Mouse (Mus musculus): ENCODE data around the gene Rbfox1. TPM values are rescaled to one million over a fixed set of nuclear protein-coding genes. Genes with fewer than 3 reads are reported as not detected.
A peak's percentile ranks its signal among the peaks of the same experiment; 100 is the strongest.

Rbfox1 gene
- not detected in 2 replicates for total RNA-seq (2017)

DNA sequence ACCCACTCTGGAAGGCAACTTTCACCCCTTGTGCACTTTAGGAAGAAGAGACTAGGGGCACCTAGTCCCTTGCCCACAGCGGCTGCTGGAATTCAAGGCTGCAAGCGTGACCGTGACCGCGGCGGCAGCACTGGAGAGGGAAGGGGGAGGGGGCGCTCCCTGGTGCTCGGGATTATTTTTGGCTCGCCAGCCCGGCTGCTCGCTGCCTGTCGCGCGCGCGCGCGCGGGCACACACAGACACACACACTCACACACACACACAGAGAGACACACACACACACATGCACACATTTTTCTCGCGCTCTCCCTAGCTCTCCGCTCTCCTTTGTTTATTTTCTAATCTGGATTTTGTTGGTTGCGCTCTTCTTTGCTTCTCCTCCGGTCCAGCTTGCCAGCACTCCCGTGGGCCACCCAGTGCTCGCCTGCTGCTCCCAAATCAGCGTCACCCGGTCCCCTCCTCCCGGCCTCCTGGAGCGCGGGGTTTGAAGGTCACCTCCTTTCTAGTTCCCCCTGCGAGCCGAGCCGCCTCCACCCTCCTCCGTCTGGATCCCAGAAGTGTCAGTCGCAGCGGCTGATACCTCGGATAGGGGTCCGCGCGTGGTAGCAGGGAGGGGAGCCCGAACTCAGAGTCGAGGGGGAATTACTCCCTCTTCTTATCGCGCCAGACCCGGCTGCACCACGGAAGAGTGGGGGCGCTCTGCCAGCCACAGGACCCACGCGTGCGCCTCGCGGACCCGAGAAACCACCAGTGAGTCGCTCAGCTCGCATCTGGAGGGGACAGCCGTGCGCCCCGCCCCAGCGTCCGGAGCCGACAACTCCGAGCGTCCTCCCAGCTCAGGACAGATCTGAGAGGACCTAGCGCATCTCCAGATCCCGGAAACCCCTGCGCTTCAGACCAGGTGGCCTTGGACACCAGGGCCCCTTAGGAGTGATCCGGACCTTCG is at the start of gene Rbfox1:
TSS of gene Rbfox1 (plus strand) at position 610 of the 944 bp plus-strand sequence.
- no peak for ATAC-seq (replicated peaks in 1 of 2; ENCODE audit: insufficient read depth in 1 of 2, low FRiP score in 2 of 2, low TSS enrichment in 1 of 2, low read depth in 1 of 2, poor library complexity in 2 of 2, severe bottlenecking in 2 of 2)

DNA sequence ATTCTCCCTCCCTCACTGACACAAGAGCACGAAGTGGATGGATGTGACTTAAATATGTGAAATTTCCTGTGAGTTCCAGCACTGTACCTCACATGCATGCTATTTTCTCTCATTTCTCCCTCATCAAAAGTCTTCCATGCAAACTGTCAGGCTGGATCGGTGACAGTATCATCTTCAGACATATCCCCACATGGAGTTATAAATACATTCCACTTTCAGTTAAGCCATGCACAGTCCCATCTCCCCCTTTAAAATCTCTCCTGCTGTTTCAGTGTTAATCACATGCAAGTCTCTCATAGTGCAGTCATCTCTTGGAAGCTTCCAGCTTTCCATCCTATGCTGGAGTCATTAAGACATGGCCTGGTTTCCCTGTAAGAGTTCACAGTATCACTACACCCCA is 48.4 kb upstream of the Rbfox1 start:
- ATAC-seq (replicated peaks in 1 of 2; ENCODE audit: insufficient read depth in 1 of 2, low FRiP score in 2 of 2, low TSS enrichment in 1 of 2, low read depth in 1 of 2, poor library complexity in 2 of 2, severe bottlenecking in 2 of 2): no peak

DNA sequence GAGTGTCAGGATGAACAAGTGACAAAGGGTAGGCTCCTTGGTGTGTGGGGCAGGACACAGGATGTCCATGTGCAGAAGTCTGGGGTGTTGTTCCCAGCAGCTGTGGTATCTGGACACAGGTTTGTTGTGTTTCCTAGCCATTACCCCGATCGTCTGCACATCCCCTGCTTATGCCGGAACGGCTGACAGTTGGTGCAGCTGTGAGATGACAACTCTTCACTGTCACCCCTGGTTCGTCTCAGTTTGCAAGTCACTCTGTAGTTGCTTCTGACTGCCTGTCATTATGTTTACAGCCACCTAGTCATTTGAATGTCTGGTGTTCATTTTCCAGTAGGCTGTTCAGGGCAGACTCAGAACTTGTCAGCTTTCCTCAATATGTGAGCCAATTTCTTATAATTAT is 44.0 kb upstream of the Rbfox1 start:
- ATAC-seq (replicated peaks in 1 of 2; ENCODE audit: insufficient read depth in 1 of 2, low FRiP score in 2 of 2, low TSS enrichment in 1 of 2, low read depth in 1 of 2, poor library complexity in 2 of 2, severe bottlenecking in 2 of 2): no peak

DNA sequence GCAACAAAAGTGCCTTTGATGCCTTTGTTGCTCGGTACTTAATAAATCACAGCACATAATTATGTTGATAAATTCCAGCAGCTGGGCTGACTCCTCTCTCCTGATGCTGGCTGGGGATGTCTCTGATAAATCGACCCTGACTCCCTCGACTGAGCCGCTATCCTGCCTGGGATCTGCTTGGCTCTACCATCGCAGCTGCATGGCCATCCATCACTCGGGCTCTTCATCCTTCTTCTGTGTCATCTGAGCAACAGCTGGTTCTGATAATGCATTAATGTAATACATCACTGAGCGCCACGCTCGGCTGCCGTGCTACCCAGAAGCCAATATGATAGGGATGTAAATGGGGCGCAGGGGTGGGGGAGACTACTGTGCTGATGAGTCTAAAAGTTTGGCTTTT is 39.5 kb upstream of the Rbfox1 start:
- no peak for ATAC-seq (replicated peaks in 1 of 2; ENCODE audit: insufficient read depth in 1 of 2, low FRiP score in 2 of 2, low TSS enrichment in 1 of 2, low read depth in 1 of 2, poor library complexity in 2 of 2, severe bottlenecking in 2 of 2)

DNA sequence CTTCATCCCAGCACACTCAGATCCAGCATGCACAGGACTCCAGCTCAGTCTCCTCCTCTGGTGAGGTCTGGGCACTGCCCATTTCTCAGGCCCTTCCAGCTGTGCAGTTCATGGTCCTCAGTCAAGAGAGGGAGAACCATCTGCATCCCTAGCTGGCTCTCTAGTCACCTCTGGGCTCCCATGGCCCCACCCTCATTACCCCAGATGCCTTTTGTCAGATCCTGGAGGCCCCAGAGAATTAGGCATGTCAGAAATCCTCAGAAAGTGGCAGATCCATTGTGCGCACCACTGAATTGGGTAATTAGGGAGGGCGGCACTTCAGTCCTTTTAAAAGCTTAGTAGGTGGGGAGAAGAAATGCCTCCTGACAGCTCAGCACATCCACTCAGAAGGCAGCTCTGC is 32.1 kb upstream of the Rbfox1 start:
- ATAC-seq (replicated peaks in 1 of 2; ENCODE audit: insufficient read depth in 1 of 2, low FRiP score in 2 of 2, low TSS enrichment in 1 of 2, low read depth in 1 of 2, poor library complexity in 2 of 2, severe bottlenecking in 2 of 2): no peak

DNA sequence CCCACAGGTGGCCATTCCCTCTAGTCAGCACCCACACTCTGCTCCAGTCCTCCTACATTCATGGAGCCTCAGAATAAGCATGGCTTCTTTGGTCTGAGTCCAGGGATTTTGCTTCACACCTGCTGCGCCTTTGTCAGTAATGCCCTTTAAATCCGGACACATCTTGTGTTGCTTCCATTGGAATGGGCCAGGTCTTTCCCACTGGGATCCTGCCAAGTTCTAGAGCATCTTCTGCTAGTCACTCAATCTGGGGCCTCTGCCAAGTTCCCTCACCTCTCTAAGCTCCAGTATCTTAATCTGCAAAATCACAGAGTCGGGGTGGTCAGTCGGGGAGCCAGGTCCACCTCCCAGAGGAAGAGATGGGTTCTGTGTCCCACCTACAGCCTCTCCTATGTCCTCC is 20.8 kb upstream of the Rbfox1 start:
- ATAC-seq (replicated peaks in 1 of 2; ENCODE audit: insufficient read depth in 1 of 2, low FRiP score in 2 of 2, low TSS enrichment in 1 of 2, low read depth in 1 of 2, poor library complexity in 2 of 2, severe bottlenecking in 2 of 2): no peak

DNA sequence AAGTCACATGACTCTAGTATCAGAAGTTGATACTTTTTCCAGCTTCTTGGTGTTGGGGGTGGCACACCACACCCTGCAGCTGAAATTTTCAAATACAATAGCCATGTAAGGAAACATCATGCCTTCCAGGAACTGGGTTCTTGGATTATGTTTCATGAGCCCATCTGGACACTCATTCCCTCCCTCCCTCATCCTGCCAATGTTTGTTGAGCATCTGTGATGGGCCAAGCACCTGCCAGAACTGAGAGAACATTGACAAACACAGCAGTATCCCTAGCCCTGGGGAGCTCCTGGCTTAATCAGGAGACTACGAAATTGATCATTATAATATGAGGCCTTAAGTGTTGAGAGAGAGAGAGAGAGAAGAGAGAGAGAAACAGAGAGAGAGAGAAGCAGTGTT is 18.2 kb upstream of the Rbfox1 start:
- no peak for ATAC-seq (replicated peaks in 1 of 2; ENCODE audit: insufficient read depth in 1 of 2, low FRiP score in 2 of 2, low TSS enrichment in 1 of 2, low read depth in 1 of 2, poor library complexity in 2 of 2, severe bottlenecking in 2 of 2)

DNA sequence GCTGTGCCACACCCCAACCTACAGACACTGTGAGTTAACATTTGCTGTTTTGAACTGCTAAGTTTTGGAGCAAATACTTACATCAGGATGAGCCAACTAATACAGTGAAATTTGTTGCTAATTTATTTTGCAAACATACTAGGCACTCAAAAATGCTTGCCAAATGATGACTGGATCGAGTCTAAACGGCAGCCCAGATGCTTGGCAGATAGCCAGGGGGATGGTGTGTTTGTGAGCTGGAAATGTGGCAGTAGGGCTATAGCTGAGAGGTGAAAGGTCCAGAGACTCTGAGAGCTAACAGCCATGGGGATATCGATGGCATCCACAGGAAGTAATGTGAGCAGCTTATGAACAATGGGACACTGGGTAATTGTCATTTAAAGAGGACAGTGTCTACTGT is 14.8 kb upstream of the Rbfox1 start:
- no peak for ATAC-seq (replicated peaks in 1 of 2; ENCODE audit: insufficient read depth in 1 of 2, low FRiP score in 2 of 2, low TSS enrichment in 1 of 2, low read depth in 1 of 2, poor library complexity in 2 of 2, severe bottlenecking in 2 of 2)

DNA sequence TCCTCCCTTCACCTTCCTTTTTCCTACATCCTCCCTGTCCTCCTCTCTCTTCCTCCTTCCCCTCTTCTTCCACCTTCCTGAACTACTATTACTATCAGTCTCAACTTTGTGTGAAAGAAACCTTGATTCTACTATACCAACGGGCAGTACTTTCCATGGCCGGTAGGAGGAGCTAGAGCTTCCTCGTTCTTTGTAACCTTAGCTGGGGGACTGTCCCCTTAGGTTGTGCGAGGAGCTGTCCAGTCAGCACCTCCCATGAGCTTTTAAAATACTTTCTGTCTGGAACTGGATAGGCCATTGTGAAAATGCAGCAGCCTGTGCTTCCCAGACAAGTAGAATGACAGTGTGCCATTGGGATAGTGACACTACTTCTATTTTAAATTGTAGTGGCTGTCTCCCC is 3.3 kb upstream of the Rbfox1 start:
- peak; percentile 84 to 85 for ATAC-seq (replicated peaks in 1 of 2; ENCODE audit: insufficient read depth in 1 of 2, low FRiP score in 2 of 2, low TSS enrichment in 1 of 2, low read depth in 1 of 2, poor library complexity in 2 of 2, severe bottlenecking in 2 of 2)

DNA sequence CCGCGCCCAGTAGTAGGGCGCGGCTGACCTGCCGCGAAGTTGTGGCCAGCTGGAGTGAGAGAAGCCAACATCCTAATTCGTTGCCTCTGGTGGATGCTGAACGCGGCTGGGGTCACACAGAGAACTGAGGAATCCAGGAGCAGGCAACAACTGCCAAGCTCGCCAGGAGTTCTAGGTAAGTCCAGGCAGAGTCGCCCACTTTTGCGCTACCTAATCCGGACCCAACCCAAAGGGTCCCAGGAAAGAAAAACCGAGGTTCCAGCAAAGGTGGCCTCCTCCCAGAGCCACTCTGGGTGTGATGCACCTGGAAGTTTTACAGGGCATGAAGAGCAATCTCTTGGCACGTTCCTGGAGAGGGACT is 515 bp downstream of the Rbfox1 start:
- ATAC-seq (replicated peaks in 1 of 2; ENCODE audit: insufficient read depth in 1 of 2, low FRiP score in 2 of 2, low TSS enrichment in 1 of 2, low read depth in 1 of 2, poor library complexity in 2 of 2, severe bottlenecking in 2 of 2): no peak

DNA sequence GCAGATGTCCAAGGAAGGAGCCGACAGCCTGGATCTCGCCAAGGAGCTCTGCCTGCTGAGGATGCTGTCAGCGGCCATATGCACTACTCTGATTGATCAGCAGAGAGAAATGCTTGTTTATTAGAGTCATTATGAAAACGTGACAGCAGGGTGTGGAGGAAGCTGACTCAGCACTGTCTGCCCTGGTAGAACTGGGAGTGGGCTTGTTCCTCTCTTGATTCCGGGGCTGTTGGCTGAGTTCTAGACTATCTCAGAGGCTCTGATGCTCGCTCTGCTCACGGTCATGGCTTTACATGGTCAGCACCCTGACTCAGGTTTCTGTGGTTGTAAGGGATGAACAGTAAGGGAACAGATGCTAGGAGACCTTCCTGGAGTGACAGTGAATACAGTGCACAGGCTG is 10.4 kb downstream of the Rbfox1 start:
- ATAC-seq (replicated peaks in 1 of 2; ENCODE audit: insufficient read depth in 1 of 2, low FRiP score in 2 of 2, low TSS enrichment in 1 of 2, low read depth in 1 of 2, poor library complexity in 2 of 2, severe bottlenecking in 2 of 2): no peak

DNA sequence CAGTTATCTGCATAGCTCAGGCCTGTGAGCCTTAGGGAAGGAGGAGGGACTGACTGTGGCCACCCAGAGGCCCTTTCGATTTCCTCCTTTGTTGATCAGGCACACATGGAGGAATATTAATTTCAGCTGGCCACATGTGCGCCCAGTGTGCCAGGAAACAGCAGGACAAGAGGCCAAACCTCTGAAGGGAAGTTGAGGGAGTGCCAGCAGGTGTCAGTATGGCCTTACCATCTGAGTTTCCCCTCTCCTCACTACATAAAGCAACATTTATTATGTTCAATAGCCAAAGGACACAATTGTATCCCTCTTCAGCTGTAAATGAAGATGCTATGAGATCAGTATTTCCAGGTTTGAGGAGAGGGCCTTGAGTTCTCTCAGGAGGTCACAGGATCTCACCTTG is 13.2 kb downstream of the Rbfox1 start:
- peak in 1 of 2 experiments; percentile 21; a peak in 1 of 4 replicates for ATAC-seq (replicated peaks in 1 of 2; ENCODE audit: insufficient read depth in 1 of 2, low FRiP score in 2 of 2, low TSS enrichment in 1 of 2, low read depth in 1 of 2, poor library complexity in 2 of 2, severe bottlenecking in 2 of 2)

DNA sequence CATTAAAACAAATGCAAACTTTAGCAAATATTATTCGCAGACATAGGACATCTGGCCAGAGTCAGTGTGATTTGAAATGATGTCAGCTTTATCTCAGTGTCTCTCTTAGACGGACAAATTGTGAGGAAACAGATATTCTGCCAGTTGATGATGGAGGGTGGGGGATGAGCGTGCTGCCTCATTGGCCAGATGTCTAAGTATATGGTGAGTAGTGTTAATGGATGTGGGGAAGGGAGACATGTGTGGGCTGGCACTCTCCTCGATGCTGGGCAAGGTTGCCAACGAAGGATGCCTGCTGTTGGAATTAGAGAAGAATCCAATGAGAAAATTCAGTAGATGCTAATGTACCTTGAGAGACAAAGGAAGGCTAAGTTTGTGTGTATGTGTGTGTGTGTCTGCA is 25.6 kb downstream of the Rbfox1 start:
- ATAC-seq (replicated peaks in 1 of 2; ENCODE audit: insufficient read depth in 1 of 2, low FRiP score in 2 of 2, low TSS enrichment in 1 of 2, low read depth in 1 of 2, poor library complexity in 2 of 2, severe bottlenecking in 2 of 2): no peak

DNA sequence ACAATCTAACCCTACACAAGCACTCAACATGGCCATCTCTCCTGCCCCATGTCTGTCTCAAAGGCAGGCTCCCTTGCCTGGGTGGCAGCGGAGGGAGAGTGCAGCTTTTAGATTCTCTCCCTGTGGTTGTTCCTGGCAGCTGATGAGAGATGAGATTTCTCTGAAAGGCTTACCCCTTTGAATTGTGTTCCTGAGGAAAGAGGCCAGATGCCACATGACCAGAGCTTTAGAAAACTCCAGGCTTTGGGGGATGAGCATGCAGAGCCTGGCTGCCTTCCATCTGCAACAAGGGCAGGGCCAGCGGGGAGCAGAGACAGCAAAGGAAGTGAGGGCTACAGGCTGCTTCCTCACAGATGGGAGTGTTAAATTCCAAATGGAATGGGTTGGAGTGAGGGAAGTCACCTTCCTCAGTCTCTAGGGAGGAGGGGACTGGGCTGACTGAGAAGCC is 26.7 kb downstream of the Rbfox1 start:
- no peak for ATAC-seq (replicated peaks in 1 of 2; ENCODE audit: insufficient read depth in 1 of 2, low FRiP score in 2 of 2, low TSS enrichment in 1 of 2, low read depth in 1 of 2, poor library complexity in 2 of 2, severe bottlenecking in 2 of 2)

DNA sequence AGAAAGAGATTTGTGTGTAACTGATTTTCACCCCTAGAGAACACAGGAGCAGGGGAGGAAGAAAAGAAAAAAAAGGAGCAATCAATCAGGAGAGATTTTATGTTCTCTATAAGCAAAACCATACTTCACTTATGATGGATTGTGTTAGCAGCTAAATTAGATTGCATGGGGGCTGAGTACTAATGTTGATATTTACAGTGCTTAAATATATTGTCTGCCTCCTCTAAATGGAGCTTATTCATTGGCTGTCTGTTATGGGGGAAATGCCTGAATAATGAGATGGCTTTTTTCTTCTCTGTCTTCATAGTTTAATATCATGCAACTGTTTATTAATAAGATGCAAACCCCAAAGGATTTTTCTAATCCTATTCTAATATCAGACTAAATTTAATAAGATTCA is 32.8 kb downstream of the Rbfox1 start:
- ATAC-seq (replicated peaks in 1 of 2; ENCODE audit: insufficient read depth in 1 of 2, low FRiP score in 2 of 2, low TSS enrichment in 1 of 2, low read depth in 1 of 2, poor library complexity in 2 of 2, severe bottlenecking in 2 of 2): no peak

DNA sequence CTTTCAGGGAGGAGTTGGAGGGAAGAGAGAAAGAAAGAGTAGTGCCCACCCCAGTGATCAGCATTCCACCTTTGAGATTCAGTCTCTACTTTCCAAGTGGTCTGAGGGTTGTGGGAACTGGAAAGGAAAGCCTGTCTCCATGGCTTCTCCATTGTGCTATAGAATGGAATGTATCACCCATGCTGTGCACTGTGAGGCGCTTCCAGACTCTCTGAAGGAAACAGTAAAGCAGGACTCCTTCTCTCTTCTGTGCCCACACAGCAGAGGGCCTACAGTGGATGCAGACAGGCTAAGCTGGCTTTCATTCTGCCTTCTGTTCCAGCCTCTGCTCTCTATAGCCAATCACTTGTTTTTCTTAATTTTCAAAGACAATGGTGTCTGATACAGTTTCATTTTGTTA is 41.8 kb downstream of the Rbfox1 start:
- no peak for ATAC-seq (replicated peaks in 1 of 2; ENCODE audit: insufficient read depth in 1 of 2, low FRiP score in 2 of 2, low TSS enrichment in 1 of 2, low read depth in 1 of 2, poor library complexity in 2 of 2, severe bottlenecking in 2 of 2)

DNA sequence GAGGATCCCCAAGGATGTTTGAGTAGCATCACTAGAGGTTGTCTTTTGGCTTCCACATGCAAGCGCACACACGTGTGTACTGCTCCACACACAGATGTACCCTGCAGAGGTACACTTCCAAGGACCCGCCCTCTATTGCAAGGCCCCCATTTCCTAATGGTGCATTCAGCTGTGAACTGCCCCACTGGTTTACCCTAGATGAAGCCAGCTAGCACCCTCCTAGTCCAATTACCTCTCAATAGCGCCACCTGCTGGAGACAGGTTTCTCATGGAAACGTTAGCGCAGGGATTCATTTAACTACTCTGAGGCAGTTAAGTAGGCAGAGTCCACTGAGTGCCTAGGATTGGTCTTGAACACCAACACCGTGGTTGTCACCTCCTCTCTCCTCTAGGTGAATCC is 46.5 kb downstream of the Rbfox1 start:
- peak; percentile 64 to 74; a peak in 3 of 4 replicates for ATAC-seq (replicated peaks in 1 of 2; ENCODE audit: insufficient read depth in 1 of 2, low FRiP score in 2 of 2, low TSS enrichment in 1 of 2, low read depth in 1 of 2, poor library complexity in 2 of 2, severe bottlenecking in 2 of 2)

DNA sequence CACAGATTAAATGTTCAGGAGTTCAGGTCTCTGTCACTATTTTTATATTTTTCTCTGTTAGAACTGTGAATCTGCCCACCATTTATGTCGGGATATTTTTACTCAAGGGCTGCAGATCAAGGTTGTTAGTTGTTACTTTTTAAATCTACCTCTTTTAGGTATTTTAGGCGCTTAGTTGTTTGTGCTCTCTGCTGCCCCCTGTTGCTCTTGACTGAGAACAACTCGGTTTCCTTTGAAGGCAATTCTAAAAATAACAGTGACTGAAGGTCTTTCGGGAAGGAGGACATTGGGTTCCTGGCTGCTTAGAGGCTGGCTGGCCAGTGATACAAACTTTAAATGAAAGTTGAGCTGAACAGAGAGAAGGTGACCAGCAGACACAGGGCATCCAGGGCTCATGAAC is 54.9 kb downstream of the Rbfox1 start:
- no peak for ATAC-seq (replicated peaks in 1 of 2; ENCODE audit: insufficient read depth in 1 of 2, low FRiP score in 2 of 2, low TSS enrichment in 1 of 2, low read depth in 1 of 2, poor library complexity in 2 of 2, severe bottlenecking in 2 of 2)

DNA sequence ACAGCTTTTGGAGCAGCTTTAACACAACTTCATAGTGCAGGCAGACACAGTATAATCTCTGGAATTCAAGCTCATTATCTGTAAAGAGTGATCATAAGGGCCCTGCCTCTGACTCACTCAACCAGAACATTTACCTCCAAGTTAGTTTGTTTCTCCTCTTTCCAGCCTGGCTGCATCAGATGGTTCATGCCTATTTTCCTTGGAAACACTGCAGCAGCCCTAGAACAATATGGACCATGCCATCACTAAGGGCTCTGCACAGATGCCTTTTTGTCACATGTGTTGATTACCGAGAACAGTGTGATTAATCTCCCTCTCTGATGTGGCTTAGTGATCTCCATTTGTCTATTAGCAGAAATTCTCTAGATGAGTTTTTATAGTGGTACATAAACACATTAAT is 60.5 kb downstream of the Rbfox1 start:
- no peak for ATAC-seq (replicated peaks in 1 of 2; ENCODE audit: insufficient read depth in 1 of 2, low FRiP score in 2 of 2, low TSS enrichment in 1 of 2, low read depth in 1 of 2, poor library complexity in 2 of 2, severe bottlenecking in 2 of 2)

All from hematopoietic stem cell, adult 5-6 weeks (primary cell).